Mouse (Mus musculus) fibroblast of lung, adult 2 months (primary cell): ENCODE results near the gene Ankrd28.

Experiments
- DNase-seq: peaks from one replicate; pipeline ENCODE4 v3.0.0-alpha.2; 2011; ENCODE audit warnings: low read depth

Gene Ankrd28

DNA sequence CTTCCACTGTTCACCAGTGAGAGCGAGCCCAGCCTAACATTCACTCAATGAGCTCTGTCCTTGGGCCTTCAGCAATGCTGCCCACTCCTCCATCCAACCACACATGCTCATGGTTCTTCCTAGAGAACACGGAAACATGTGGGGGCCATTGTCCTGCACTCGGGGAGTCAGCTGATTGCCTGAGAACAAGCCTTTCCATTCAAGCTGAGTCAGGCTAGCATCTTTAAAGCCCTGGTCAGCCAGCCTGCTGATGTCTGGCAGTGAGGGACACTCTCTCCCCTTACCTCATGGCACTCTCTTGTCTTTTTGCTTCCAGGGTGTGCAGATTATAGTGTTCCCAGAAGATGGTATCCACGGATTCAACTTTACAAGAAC, 164.9 kb downstream of the Ankrd28 start:
- no peak for DNase-seq

DNA sequence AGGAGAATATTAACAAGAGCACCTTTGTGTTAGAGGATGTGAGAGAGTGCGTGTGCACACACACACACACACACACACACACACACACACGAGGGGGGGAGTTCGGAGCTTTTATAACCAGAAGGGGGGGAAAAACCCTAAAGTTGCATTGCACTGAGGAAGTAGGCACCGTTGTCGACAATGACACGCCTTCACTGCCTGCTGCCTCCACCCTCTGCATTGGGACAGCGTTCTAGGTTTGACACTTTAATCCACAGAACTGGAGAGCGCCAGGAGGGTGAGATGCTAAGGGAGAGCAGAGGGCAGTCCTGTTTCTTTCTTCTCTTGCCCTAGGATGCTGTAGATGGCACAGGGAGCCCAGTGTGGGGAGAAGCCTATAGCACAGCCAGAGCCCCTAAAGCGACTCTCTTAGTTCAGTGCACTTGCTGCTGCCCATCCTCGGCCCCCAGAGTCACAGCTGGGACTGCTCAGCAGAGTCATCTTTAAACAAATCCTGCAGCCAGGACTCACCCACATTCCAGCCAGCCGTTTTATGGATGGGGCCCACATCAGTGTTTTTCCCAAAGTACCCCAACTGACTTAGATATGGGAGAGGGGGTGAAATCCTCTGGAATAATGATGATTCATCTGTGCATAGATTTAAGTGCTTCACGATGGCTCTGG, 165.4 kb downstream of the Ankrd28 start:
- no peak for DNase-seq

DNA sequence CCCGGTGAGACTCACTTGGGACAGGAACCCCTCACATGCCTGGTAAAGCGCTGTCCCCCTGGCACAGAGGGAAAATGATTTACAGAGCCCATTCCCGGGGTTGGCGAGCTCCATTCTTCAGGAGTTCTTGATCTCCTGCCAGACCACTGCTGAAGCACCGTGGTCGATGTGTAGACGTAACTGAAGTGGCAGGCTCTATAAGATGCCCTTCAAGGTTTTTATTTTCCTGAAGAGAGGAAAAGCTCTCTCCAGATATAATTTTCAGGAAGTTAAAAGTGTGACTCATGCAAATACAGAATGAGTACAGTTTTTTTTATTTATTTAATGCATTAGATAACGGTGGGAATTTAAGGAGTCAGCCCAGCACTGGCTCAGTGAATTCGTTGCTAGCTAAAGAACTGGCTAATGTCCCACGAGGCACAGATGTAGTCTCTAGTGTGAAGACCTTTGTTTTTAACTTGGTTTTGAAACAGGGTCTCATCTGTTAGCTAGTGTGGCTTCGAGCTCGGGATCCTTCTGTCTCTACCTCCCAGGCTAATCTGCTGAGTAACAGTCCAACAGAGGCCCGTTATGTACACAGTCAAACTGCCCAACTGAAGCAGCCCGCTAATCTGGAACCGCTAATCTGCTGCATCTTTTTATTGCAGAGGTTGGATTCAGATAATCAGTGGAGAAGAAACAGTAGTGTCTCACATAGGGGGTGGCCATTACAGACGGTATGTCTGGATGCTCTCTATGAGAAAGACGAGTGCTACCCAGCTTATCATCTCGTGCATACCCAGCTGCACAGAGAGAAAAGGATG, 166.2 kb downstream of the Ankrd28 start:
- no peak for DNase-seq

DNA sequence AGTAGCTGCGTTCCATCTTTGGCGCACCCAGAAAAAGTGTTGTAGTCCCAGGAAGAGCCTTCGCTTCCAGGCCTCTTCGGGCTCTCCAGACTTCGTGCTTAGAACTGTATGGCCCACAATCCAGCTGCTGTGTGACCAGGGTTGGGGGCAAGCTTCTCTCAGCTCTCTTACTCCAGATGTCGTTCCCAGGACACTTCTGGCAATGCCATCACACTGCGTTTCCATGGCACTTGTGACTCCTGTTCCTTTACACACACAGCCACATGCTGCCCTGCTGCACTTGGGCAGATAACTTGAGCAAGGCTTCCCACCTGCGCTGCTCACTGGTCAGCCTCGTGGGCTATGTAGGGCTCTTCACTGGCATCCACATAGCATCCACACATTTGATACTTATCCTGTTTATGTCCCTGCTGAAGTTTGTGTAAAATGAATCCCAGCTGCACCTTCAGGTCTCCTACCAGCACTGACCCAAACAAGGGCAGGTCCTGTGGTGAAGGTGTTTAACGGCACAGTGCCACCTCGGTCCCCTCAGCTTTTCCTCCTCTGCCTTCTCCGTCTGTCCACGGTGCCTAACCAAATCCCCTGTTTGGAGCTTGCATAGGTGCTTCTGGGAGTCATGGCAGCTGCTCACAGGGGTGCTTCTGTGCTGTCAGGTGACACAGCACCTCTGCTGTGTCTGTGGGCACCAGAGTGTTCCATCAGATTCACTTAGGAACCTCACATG, 166.9 kb downstream of the Ankrd28 start:
- no peak for DNase-seq

DNA sequence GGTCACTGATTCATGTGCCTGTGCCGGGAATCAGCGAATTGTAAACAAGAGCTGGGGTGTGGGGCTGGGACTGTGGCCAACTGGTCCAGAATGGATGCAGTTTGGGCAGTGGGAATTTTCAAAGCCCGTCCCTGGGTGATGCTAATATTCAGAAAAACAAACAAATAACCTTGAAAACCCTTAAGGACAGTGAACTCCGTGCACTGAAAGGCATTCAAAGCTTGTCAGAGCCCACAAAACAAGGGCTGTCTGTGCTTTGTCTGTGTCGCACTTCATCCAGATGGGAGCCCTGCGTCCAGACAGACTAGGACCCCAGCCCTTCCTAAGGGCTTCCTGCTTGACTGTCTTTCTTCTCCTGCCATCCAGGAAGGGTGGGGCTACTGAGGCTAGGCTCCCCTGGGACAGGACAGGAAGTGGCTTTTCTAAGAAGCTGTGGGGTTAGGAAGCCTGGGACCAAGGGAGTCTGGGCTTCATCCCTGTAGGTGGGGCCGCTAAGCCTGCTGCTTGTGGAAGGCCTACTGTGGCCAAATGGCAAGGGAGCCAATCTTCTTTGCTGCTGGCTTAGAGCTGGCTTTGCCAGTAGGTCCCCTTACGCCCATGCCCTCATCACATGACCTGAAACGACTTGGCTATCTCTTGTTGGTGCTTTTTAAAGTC, 167.8 kb downstream of the Ankrd28 start:
- DNase-seq, result peak; percentile 84

DNA sequence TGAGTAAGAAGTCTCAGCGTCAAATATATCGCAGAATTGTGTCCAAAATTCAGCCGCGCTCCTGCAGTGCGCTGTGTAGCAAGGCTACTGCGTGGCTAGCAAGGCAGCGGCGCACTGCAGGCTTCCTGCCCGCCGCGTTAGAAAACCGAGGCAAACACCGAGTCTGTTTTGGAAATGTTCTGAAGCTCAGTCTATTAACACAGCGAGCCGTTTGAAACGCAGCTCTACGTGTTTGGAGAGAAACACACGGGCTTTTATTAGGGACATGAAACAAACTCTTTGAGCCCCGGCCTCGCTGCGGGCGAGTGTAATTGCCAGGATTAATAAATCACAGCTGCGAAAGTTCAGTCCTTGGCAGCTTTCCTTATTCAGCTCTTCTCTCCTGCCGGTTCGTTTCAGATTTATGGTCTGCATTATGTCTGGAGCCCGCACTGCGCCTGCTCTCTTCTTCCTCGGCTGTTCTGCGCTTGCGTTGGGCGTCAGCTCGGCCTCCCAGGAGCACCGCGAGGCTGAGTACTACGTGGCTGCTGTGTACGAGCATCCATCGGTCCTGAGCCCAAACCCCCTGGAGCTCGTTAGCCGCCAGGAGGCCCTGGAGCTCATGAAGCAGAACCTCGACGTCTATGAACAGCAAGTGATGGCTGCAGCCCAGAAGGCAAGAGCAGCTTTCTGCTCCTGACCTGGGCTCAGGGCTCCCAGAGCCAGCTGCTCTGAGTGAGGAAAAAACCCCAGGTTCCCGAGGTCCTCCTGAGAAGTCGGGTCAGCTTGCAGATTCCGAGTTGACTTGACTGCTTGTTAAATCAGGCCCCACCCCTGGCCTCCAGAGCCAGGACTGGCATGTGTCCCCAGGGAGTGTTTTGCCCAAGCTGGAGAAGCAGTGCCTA, 168.5 kb downstream of the Ankrd28 start:
- peak; percentile 98 for DNase-seq

DNA sequence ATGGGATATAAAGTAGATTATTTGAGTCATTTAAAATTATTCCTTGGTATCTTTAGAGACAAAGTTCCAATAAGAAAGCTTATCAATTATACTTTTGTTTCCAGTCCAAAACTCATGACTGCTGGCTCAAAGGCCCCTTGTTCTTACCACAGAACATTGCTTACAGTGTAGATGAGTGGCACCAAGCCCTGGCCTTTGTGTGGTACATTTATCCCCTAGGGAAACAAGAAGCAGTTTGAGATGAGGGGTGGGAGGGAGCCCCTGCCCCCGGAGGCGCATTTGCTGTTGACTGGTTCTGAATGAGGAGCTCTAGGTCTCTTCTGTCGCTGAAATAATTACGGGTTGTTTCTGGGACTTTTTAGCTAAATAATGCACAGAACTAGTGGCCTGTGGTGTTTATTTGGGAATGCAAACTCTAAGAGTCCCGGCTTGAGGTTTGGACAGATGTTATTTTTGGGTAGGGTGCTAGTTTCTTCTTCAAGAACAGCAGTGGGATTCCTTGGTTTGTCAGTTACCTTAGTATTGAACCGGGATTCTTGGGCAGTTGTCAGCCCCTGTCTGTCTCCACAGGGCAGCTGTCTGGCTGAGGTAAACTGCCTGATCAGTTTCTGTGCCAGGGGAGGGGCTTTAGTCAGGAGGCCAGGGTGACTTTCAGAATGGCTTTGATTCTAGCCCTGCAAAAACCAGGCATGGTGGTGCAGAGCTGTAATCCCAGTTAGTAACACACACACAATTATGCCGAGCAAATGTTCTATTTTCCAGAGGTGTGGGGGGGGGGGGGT, 169.9 kb downstream of the Ankrd28 start:
- no peak for DNase-seq

DNA sequence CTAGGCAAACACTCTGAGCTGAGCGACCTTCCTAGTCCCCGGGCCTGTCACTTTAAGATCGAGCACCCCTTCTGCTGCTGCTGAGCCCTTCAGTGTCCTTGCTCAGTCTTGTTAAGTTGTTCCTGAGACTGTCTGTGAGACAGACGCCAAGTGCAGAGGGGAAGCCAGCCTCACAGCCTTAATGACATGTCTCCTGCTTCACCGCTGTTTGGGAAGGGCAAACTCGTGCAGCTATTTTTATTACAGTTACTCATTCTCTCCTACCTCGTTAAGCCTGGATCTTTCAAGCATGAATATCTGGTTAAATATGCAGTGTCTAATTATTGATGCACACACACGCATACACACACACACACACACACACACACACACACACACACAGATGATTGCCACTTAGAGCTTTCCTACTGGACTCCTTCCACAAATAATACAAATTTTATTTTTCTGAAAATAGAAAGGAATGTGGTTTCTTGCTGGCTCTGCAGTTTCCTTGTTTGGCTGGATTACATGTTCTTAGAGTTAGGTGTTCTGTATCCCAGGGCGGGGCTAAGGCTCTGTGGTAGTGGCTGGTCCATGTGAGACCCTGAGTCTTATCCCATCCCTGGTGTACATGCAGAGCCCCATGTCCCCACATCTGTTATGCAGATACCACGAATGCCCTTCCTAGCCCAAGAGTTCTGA, 170.8 kb downstream of the Ankrd28 start:
- peak; percentile 63 for DNase-seq

DNA sequence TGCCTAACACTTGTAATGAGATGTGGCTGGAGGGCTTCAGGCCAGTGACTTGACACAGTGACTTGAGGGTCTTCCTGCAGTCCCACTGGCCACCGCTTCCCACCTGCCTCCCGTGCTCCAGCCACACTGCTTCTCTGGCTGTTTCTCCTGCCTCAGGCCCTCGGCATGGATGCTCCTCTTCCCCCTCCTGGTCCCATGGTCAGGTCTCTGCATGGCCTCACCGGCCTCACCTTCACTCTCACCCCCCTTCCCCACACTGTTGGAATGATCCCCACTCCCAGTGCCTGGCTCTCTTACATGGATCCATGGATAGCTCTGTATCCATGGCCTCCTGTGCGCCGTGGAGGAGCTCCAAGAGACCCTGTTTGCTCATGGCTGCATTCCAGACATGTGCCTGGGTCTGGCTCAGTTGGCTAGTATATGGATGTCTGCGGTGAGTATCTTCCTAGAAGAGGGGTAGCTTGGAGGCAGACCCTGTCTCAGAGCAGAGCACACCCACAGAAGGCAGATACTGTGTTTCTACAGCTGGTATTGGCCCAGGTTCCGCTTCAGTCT, 172.2 kb downstream of the Ankrd28 start:
- no peak for DNase-seq

DNA sequence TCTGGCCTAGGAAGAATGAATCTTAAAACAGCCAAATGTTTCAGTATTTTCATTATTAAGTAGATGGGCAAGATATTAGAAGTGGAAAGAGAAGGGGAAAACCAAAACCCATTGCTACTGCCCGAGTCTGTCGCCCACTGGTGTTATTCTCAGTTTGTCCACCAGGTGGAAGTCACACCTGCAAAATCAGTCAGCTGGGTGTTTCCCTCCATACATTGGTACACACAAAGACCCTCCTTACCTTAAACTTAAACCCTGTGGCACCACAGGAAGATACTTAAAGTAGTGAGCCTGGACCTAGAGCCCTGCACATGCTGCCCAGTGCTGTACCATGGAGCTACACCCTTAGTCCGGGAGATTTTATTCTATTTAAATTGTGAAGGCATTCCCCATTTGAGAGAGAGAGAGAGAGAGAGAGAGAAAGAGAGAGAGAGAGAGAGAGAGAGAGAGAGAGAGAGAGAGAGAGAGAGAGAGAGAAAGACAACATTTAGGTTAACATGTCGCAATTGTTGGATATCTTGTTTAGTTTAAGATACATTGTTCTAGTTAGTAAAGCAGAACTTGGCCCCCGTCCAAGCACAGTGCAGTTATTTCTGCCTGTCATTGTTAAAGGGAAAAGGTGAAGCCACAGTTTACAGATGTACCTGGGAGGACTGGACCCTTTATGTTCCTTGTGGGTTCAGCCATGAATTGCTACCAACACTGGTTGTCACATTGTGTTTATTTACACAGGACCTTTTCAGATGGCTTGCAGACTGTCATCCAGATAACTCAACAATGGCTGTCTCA, 173.4 kb downstream of the Ankrd28 start:
- no peak for DNase-seq

DNA sequence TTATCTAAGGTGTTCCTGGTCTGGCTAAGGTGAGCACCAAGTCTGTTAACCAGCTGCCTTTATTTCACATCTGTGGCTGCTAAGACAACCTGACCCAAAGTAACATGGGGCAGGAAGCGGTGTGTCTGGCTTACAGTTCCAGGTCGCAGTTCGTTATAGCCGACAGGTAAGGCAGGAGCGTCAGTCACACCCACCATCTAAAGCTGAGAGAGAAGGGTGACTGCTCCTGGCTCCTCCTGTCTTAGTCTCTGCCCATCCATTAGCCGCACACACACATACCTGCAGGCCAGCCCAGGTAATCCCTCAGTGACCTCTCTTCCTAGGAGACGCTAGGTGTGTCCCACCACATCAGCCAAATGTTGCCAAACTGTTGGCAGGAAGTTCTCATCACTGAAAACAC, 174.1 kb downstream of the Ankrd28 start:
- DNase-seq, result no peak

DNA sequence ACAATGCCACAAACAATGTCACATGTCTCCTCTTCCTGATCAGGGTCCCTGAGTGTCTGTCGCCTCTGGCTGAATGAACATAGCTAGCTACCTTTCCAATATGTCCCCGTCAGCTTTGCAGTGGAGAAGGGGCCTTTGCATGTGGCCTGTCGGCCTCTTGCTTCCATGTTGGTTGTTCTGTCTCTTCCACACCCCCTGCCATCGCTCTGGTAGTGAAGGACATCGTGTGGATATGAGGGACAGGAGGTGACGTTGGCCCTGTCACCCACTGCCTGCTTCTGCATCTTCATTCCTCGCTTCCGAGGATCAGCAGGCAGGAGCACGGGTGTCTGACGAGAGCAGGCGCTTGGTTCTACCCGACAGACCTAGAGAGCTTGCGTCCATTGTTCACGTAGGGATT, 175.0 kb downstream of the Ankrd28 start:
- no peak for DNase-seq

DNA sequence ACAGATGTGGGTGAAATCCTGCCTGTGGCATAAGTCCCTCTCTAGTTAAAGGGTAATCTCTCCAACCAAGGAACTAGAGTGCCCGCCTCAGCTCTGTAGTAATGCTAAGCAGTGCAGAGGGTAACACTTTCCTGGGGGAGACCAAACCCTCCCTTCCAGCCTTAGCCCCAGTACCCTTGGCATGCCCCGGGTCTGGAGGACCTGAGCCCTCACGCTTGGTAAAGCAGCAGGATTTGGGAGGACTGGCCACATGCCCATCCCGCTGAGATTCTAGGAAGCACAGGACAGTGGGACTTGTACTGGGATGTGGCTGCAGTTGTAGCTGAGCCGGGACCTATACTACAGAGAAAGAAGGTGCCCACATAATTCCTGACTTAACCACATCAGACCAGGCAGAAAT, 175.6 kb downstream of the Ankrd28 start:
- DNase-seq, result no peak

DNA sequence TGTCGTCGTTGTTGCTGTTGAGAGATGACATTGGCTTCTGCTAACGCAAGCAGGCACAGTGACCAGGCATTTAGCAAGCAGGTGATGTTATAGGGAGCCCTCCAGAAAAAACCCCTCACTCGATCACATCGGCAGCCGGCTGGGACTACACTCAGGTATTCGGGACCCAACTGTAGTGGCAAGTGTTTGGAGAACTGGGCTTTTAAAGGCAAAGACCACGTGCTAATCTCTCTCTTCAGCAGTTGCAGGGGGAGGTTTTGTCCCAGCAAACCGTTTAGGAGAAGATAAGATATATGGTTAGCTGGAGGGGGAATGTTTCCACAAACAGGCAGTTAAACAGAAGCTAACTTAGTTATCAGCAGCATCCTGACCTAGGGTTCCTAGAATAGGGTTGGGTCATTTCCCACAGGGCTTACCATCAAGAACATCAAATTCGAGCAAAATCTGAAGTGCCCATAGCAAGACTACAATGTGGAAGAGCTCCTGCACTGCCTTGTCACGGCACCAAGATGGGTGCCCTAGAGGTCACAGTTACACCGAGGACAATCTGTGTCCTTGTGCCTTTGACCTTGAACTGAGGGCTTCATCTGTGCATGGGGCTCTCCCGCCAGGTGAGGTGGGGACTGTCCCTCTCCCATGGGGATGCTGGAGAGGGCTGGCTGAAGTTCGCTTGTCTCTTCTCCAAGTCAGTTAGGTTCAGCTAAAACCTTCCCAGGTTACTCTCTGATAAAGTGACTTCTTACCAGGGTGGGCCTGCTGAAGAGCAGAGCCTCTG, 177.2 kb downstream of the Ankrd28 start:
- DNase-seq, result no peak

DNA sequence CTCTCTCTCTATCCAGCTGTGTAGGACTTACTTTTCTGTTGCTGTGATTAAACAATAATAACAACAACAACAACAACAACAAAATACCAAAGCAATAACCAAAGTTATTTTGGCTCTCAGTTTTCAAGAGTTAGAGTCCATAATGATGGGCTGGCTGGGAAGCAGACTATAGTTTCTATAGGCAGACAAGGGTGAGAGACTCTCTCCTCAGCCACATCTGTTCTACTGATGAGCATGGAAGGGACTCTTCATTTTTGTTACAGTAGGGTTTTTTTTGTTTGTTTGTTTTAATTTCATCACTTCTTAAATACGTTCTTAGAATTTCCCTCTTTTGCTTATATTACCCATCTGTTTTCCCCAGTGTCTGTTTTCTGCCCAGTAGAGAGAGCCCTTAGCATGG, 177.8 kb downstream of the Ankrd28 start:
- DNase-seq, result no peak

DNA sequence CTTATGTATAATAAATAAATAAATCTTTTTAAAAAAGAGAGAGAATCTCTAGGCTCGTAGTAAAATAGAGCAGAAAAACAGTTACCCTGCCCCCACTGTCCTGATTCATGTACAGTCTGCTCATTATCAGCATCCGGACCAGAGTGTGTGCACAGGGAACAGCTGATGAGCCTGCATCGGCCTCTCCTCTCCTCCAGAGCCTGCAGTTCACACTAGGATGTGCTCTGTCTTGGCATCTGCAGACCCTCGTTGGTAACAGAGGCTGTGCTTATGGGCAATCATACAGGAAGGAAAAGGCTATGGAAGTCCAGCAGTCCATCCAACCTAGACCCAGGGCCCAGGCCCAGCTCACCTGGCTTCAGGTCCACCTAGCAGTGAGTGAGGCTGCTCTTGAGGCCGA, 178.3 kb downstream of the Ankrd28 start:
- DNase-seq, result no peak

DNA sequence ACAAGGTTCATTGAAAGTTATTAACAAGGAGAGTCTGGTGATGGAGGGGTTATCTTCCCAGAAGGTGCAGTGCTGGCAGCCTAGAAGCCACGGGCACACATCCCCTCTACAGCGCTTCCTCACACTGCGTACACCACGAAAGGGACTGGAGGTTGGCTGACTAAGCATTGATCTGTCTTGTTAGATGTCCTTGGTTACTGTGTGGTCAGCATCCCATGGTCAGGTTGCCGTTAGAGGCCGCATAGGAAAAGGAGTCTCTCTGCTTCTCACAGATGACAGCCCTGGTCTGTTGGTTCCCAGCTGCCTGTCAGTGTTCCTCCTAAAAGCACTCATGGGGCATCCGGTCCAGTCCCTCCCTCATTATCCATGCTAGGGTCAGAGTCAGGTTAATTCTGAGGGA, 179.2 kb downstream of the Ankrd28 start:
- no peak for DNase-seq

DNA sequence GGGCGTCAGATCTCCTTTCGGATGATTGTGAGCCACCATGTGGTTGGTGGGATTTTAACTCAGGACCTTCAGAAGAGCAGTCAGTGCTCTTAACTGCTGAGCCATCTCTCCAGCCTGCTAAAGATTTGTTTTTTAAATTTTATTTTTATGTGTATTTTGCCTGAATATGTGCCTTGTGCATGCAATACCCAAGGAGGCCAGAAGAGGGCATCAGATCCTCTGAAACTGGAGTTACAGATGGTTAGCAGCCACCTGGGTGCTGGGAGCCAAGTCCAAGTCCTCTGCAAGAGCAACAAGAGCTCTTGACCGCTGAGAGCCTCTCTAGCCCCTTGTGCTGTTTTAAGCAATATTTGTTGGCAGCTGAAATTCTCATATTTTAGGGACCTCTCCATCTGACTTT, 180.1 kb downstream of the Ankrd28 start:
- DNase-seq, result no peak
